Mouse (Mus musculus): ENCODE data around the gene Adipor1.

Gene Adipor1

GRCm38 (mm10) chr1:134415168-134415831 is at the start of gene Adipor1:
Gene Adipor1, plus strand, starts transcription at chr1:134415378.
- peak; percentile 81 to 83 for DNase-seq (ENCODE audit: low read depth in 2 of 2, low spot score in 2 of 2)

- DNase-seq (ENCODE audit: low read depth in 2 of 2, low spot score in 2 of 2) = no peak
Observed at GRCm38 (mm10) chr1:134365491-134365890, 49.7 kb upstream of the Adipor1 start.

- DNase-seq (ENCODE audit: low read depth in 2 of 2, low spot score in 2 of 2) = peak; percentile 12 to 54
Observed at GRCm38 (mm10) chr1:134368777-134369337, 46.3 kb upstream of the Adipor1 start.

GRCm38 (mm10) chr1:134374124-134374523 is 41.1 kb upstream of the Adipor1 start:
- DNase-seq (ENCODE audit: low read depth in 2 of 2, low spot score in 2 of 2) = no peak

DNA sequence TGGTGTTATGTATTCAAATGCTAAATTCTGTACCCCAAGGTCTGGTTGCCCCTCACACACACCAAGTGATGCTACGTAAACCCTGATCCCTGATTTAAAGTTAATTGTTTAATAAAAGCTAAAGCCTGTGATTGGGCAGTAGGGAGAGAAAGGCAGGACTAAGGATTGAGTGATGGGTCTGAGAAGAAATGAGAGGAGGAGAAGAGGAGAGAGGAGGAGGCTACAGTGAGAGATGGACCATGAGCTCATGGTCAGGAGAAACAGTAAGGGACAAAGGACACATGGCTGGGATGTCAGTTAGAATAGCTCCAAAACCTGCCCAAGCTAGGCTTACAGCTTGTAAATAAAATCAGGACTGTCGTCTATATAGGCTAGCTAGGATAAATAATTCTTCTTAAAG is 34.1 kb upstream of the Adipor1 start:
- no peak for DNase-seq (ENCODE audit: low read depth in 2 of 2, low spot score in 2 of 2)

- DNase-seq (ENCODE audit: low read depth in 2 of 2, low spot score in 2 of 2) = no peak
Observed at GRCm38 (mm10) chr1:134381795-134382625, 33.2 kb upstream of the Adipor1 start.

- no peak for DNase-seq (ENCODE audit: low read depth in 2 of 2, low spot score in 2 of 2)
Observed at GRCm38 (mm10) chr1:134384581-134384980, 30.6 kb upstream of the Adipor1 start.

GRCm38 (mm10) chr1:134385176-134385575 is 30.0 kb upstream of the Adipor1 start:
- no peak for DNase-seq (ENCODE audit: low read depth in 2 of 2, low spot score in 2 of 2)

DNA sequence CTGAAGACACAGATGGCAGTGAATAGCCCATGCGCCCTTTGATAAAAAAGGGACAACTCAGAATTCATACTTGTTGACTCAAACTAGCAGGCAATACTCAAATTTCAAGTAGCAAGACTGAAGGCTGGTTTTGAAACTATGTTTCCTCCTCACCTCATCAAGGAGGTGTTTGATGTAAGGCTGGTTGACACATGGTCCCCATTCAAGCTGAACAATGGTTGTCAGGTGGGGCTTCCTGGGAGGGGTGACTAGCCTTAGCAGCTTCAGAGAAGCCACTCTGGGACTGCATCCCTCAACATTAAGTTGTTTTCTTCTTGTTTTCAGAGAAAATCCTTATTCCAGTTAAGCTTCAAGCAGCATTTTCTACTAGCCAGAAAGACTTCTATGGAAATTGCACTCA is 29.5 kb upstream of the Adipor1 start, which contains the start of gene 4933406M09Rik:
Gene 4933406M09Rik (plus strand): TSS at position 275 of the 400 bp plus-strand sequence.
- no peak for DNase-seq (ENCODE audit: low read depth in 2 of 2, low spot score in 2 of 2)

DNA sequence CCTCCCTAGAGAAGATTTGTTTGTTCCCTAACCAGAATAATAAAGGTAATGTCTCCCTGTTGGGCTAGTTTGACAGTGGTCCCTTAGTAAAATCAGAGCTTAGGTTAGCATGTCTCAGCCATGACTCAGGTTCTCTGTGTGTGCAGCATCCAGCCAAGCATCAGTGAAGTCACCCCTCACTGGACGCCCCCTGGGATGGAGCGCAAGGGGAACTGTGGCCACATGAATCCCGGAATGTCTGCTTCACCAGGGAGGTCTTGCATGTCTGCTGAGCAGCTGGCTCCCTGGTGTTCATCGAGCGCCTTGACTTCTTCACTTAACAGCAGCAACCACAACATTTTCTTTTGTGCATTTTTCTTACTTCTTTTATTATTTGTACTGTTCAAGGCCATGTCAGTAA is 21.4 kb upstream of the Adipor1 start:
- DNase-seq (ENCODE audit: low read depth in 2 of 2, low spot score in 2 of 2) = no peak

DNA sequence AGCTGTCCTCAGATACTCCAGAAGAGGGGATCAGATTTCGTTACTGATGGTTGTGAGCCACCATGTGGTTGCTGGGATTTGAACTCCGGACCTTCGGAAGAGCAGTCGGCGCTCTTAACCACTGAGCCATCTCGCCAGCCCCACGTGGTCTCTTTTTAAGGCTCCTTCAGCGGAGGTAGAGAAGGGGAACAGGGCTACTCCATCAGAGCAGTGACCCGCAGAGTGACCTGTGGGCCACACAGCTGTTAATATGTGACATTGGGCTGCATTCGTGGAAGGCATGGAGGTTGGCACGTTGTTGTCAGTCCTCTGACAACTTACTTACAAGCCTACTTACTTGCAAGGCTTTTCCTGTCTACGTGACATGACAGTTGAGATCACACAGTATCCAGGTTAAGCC is 17.0 kb upstream of the Adipor1 start:
- no peak for DNase-seq (ENCODE audit: low read depth in 2 of 2, low spot score in 2 of 2)

GRCm38 (mm10) chr1:134399735-134400134 is 15.4 kb upstream of the Adipor1 start:
- DNase-seq (ENCODE audit: low read depth in 2 of 2, low spot score in 2 of 2) = no peak

- peak; percentile 44 to 67 for DNase-seq (ENCODE audit: low read depth in 2 of 2, low spot score in 2 of 2)
Observed at GRCm38 (mm10) chr1:134405509-134406413, 9.4 kb upstream of the Adipor1 start, which contains the start of gene Cyb5r1. Gene Cyb5r1, plus strand, starts transcription at chr1:134405559.

- no peak for DNase-seq (ENCODE audit: low read depth in 2 of 2, low spot score in 2 of 2)
Observed at GRCm38 (mm10) chr1:134406414-134406771, 8.8 kb upstream of the Adipor1 start.

DNA sequence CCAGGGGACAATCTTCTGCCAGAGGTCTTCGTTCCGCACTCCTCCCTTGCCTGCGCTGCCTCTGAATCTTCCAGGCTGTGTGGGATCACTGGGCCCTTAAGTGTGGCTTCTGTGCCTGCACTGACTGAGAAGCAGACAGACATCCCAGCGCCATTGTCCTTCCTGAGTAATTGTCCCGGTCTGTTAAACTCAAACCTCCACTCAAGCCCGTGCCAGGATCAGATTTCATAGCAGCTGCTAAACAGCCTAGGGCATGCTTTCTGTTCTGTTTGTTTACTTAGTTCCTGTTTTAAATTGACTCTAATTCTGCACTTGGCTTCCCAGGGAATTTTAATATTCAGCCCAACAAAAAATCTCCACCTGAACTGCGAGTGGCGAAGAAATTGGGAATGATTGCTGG is 7.1 kb upstream of the Adipor1 start:
- DNase-seq (ENCODE audit: low read depth in 2 of 2, low spot score in 2 of 2) = no peak

DNA sequence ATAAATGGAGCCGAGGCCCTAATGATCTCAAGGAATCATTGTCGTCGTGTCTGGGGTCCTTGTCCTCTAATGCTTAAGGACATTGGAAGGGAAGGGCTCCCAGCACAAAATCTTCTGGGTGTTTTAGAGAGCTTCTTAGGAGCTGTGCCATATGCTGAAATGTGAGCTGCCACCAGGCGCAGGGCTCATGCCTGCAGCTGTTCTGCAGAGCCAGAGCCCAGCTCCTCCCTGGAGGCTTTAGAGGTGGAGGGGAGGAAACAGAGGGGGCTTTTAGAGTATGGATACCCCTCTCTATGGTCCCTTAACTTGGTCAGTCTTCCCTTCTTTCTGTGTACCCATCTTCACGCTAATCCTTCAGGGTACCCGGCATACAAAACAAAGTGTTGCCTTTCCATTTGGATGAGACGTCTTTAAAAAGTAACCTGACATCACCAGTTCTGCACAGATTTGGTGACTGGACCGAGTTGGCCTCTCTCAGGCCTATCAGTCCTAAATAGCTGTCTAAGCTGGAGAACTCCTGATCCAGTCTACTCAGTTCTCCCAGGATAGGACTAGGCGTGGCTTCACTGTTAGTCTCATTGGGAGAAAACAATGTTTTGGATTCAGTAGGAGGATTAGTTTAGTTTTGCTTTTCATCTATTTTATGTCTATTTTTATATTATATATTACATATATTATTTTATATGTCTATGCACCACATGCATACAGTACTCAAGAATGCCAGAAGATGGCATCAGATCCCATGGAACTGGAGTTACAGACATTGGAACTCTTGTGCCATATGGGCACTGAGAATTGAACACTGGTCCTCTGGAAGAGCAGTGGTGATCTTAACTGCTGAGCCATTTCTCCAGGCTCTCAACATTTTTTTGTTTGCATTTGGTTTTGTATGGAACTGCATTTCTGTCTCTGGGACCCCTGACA is 3.2 kb upstream of the Adipor1 start:
- DNase-seq (ENCODE audit: low read depth in 2 of 2, low spot score in 2 of 2) = no peak

GRCm38 (mm10) chr1:134414038-134414437 is 1.1 kb upstream of the Adipor1 start:
- DNase-seq (ENCODE audit: low read depth in 2 of 2, low spot score in 2 of 2) = no peak

- no peak for DNase-seq (ENCODE audit: low read depth in 2 of 2, low spot score in 2 of 2)
Observed at GRCm38 (mm10) chr1:134414501-134415167, 544 bp upstream of the Adipor1 start.

DNA sequence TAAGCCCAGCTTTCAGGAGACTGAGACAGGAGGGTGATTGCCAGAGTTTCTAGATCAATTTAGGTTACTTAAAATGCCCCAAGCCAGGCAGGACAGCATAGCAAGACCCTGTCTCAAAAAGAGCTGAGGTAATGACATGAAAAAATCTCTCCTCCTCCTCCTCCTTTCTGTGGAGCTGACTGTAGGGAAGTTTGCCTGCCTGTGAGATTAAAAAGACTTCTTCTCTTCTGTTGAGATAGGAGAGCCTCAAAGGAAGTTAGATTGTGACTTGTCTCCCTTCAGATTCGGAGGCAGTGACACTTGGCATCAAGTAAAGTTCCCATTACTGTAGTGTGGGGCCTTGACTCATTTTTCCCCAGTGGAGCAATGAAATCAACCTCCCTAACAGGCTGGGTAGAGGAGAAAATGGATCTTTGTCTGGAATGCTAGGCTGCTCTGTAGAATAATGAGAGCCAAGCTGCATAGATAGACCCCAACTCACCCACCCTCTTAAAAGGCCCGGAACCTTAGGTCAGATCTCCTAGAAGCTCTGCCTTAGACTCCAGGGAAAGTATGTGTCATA is 3.3 kb downstream of the Adipor1 start:
- no peak for DNase-seq (ENCODE audit: low read depth in 2 of 2, low spot score in 2 of 2)
